Mouse (Mus musculus): ENCODE data around the gene Pla2g4e. TPM values are rescaled to one million over a fixed set of nuclear protein-coding genes. Genes with fewer than 3 reads are reported as not detected.
A peak's percentile ranks its signal among the peaks of the same experiment; 100 is the strongest.

The Pla2g4e gene
- total RNA-seq, 2 experiments from 2014 or later = 9.8 to 10.6 TPM

DNA sequence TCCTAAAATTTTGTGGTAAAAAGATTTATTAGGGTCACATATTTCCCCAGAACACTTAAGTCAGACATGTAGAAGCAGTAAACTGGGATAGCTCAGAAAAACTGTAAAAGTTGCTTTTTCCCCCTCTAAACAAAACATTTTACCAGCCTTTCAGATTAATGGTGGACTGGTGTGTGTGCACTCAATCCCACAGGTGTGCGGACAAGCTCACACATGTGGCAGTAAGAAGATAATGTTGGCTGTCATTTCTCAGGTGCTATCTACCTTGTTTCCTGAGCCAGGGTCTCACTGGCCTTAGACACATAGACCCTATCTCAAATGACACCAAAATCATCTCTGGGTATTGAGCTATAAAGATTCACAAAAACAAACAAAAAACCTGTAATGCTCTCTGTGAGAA lies 119.7 kb downstream of the Pla2g4e start:
- DNase-seq (ENCODE audit: low spot score in 2 of 2) = no peak

DNA sequence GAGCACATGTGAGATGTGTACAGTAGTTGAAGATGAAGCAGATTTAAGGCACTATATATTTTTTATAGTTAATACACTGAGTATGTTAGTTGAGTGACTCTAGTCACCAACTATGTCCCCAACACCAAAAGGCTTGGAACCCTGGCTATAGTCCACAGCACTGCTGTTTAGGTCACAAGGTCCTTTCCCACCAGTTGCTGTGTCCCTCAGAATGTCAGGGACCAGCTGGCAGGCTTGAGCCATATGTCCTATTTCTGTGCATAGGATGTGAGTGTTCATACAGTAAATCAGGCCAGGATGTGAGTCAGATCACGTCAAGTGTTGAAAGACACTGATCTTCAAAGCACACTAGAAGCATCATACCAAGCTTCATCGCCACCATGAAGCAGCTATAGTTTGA lies 120.2 kb downstream of the Pla2g4e start:
- no peak for DNase-seq (ENCODE audit: low spot score in 2 of 2)

DNA sequence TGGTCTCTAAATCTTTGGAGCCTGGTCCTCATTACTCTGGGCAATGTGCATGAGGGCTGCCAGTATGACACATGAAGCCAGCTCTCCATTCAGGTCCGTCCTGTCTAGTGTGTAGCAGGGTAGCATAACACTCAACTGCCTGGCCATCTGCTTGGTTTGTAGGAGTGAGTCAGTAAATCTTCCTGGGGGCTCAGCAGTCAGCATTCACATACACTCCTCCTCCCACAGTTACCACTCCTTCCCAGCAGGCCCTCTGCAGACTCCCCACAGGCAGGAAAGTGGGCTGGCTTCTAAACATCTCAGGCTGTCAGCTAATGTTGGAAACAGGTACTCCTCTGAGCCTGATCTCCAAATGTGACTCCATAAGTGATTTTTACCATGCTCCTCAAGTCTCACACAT lies 121.0 kb downstream of the Pla2g4e start:
- peak in 1 of 2 experiments; percentile 6 for DNase-seq (ENCODE audit: low spot score in 2 of 2)

DNA sequence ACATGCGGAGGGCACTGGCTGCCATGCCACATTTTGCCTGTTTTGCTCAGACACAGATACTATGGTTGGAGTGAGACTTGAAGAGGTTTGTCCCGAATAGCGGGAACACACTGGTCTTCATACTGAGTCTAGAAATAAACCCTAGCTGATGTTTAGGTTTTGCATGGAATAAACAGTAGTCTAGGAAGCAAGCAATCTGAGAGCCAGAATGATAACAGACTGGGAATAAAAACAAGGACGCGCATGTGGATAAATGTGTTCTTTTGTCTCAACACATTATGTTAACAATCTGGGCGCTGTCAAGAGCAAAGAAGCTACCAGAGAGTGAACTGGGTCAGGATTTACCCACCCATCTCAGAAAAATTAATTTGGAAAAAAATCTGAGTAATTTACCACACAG lies 122.2 kb downstream of the Pla2g4e start:
- peak in 1 of 2 experiments; percentile 64 for DNase-seq (ENCODE audit: low spot score in 2 of 2)

DNA sequence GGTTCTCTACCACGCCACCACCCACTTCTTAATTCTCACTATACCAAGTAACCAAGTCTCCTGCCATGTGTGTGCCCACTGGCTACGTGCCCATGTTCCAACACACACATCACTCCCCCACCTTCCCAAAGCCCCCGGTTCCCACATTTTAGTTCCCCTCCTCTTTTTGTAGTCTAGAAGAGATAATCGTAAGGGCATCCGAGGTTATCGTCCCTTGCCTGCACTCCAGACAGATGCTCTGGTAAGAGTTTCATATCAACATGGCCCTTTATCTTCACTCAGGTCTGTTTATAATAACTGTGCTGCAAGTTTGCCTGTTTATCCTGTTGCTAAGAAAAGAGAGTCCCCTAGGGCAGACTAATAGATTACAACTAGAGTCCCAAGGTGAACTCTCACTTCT lies 127.8 kb downstream of the Pla2g4e start:
- no peak for DNase-seq (ENCODE audit: low spot score in 2 of 2)

Other genes starting within 250 kb of the Pla2g4e start
- gene Jmjd7, start 217.9 kb downstream of the Pla2g4e start, total RNA-seq (2021) = 1 to 10 TPM; 4.3 to 7.3 TPM
- gene Gm28042, start 217.8 kb downstream of the Pla2g4e start, total RNA-seq (2021) = 1 to 10 TPM; 1.7 to 2.0 TPM
- 1 to 10 TPM; 3.9 to 4.1 TPM for gene Pla2g4b, start 211.9 kb downstream of the Pla2g4e start, total RNA-seq (2021)
- 1 to 10 TPM; 8.5 to 8.9 TPM for gene Ehd4, start 90.7 kb downstream of the Pla2g4e start, total RNA-seq (2021)
- gene Pla2g4d, start 43.9 kb upstream of the Pla2g4e start, total RNA-seq (2021) = not detected
- gene Pla2g4f, start 68.8 kb upstream of the Pla2g4e start, total RNA-seq (2021) = not detected
- gene Vps39, start 107.8 kb upstream of the Pla2g4e start, total RNA-seq (2021) = 10 to 100 TPM; 68.2 to 80.9 TPM
- gene Ganc, start 158.6 kb upstream of the Pla2g4e start, total RNA-seq (2021) = 10 to 100 TPM; 12.0 to 13.7 TPM
- gene Tmem87a, start 158.8 kb upstream of the Pla2g4e start, total RNA-seq (2021) = 10 to 100 TPM; 39.5 to 43.4 TPM
- gene Capn3, start 210.7 kb upstream of the Pla2g4e start, total RNA-seq (2021) = 10 to 100 TPM; 15.6 to 16.9 TPM